Mouse (Mus musculus): ENCODE measurements at regions not wholly inside any gene's neighbourhood (a gene's known extent, or its start where the extent isn't known, plus 50 kb on each side); places are given as distances from the start of the nearest gene placed in this dataset.

GRCm38 (mm10) chr2:169311356-169311755 lies 276.2 kb downstream of the Gm11011 start:
- no peaks in the 10 kb centered on the region for H3K4me1 ChIP-seq (ENCODE audit: control insufficient read depth, insufficient read depth, low read length)
- H3K27me3 ChIP-seq (ENCODE audit: control insufficient read depth, insufficient read depth, low read length) = no peaks in the 10 kb centered on the region
- H3K9ac ChIP-seq (replicated peaks; ENCODE audit: low read length) = no peak overlapping the region
- DNase-seq (ENCODE audit: low spot score) (no peak), ATAC-seq (replicated peaks; ENCODE audit: insufficient number of reproducible peaks, low FRiP score, low TSS enrichment, low read depth) (no peak)
- no peak overlapping the region for H3K4me3 ChIP-seq (ENCODE audit: low read depth, low read length)
- WGBS = 66% methylated on average over 4 of the region's 4 CpGs
- no peaks in the 10 kb centered on the region for H3K36me3 ChIP-seq (replicated peaks; ENCODE audit: control insufficient read depth, insufficient read depth, low read depth, low read length)
- no peak overlapping the region for H3K4me2 ChIP-seq (ENCODE audit: low read depth, low read length)
- H3K27ac ChIP-seq (replicated peaks; ENCODE audit: low read depth, low read length) = no peak overlapping the region
- no peaks in the 10 kb centered on the region for H3K9me3 ChIP-seq (replicated peaks; ENCODE audit: control insufficient read depth, low read length)

- Histone ChIP-seq H3K4me2 (ENCODE audit: low read depth, low read length) (no peak overlapping the region), H3K27ac (replicated peaks; ENCODE audit: low read depth, low read length) (no peak overlapping the region), H3K9ac (replicated peaks; ENCODE audit: low read length) (no peak overlapping the region), H3K36me3 (replicated peaks; ENCODE audit: control insufficient read depth, insufficient read depth, low read depth, low read length) (no peaks in the 10 kb centered on the region), H3K27me3 (ENCODE audit: control insufficient read depth, insufficient read depth, low read length) (no peaks in the 10 kb centered on the region), H3K4me3 (ENCODE audit: low read depth, low read length) (no peak overlapping the region), H3K9me3 (replicated peaks; ENCODE audit: control insufficient read depth, low read length) (no peaks in the 10 kb centered on the region), H3K4me1 (ENCODE audit: control insufficient read depth, insufficient read depth, low read length) (no peaks in the 10 kb centered on the region)
- WGBS = 77% methylated on average over 3 of the region's 3 CpGs
- ATAC-seq (replicated peaks; ENCODE audit: insufficient number of reproducible peaks, low FRiP score, low TSS enrichment, low read depth) (no peak), DNase-seq (ENCODE audit: low spot score) (no peak)
Observed at GRCm38 (mm10) chr2:169304360-169304759, 283.2 kb downstream of the Gm11011 start.

- Histone ChIP-seq H3K9me3 (replicated peaks; ENCODE audit: control insufficient read depth, low read length) (no peaks in the 10 kb centered on the region), H3K9ac (replicated peaks; ENCODE audit: low read length) (no peak overlapping the region), H3K36me3 (replicated peaks; ENCODE audit: control insufficient read depth, insufficient read depth, low read depth, low read length) (no peaks in the 10 kb centered on the region), H3K27me3 (ENCODE audit: control insufficient read depth, insufficient read depth, low read length) (no peaks in the 10 kb centered on the region), H3K4me1 (ENCODE audit: control insufficient read depth, insufficient read depth, low read length) (no peaks in the 10 kb centered on the region), H3K27ac (replicated peaks; ENCODE audit: low read depth, low read length) (no peak overlapping the region), H3K4me3 (ENCODE audit: low read depth, low read length) (no peak overlapping the region), H3K4me2 (ENCODE audit: low read depth, low read length) (no peak overlapping the region)
- no peak for ATAC-seq (replicated peaks; ENCODE audit: insufficient number of reproducible peaks, low FRiP score, low TSS enrichment, low read depth)
- no peak for DNase-seq (ENCODE audit: low spot score)
- WGBS = 88% methylated on average over 4 of the region's 4 CpGs
Observed at GRCm38 (mm10) chr2:169300966-169301365, 286.6 kb downstream of the Gm11011 start.

- Histone ChIP-seq H3K36me3 (replicated peaks; ENCODE audit: control insufficient read depth, insufficient read depth, low read depth, low read length) (no peaks in the 10 kb centered on the region), H3K27ac (replicated peaks; ENCODE audit: low read depth, low read length) (no peak overlapping the region), H3K4me1 (ENCODE audit: control insufficient read depth, insufficient read depth, low read length) (no peaks in the 10 kb centered on the region), H3K27me3 (ENCODE audit: control insufficient read depth, insufficient read depth, low read length) (no peaks in the 10 kb centered on the region), H3K9me3 (replicated peaks; ENCODE audit: control insufficient read depth, low read length) (no peaks in the 10 kb centered on the region), H3K4me2 (ENCODE audit: low read depth, low read length) (no peak overlapping the region), H3K4me3 (ENCODE audit: low read depth, low read length) (no peak overlapping the region), H3K9ac (replicated peaks; ENCODE audit: low read length) (no peak overlapping the region)
- WGBS = 90% methylated on average over 8 of the region's 8 CpGs
- DNase-seq (ENCODE audit: low spot score) (no peak), ATAC-seq (replicated peaks; ENCODE audit: insufficient number of reproducible peaks, low FRiP score, low TSS enrichment, low read depth) (no peak)
Observed at GRCm38 (mm10) chr2:169300411-169300810, 287.1 kb downstream of the Gm11011 start.

GRCm38 (mm10) chr2:169297841-169298627 lies 289.5 kb downstream of the Gm11011 start:
- no peaks in the 10 kb centered on the region for H3K4me1 ChIP-seq (ENCODE audit: control insufficient read depth, insufficient read depth, low read length)
- H3K9ac ChIP-seq (replicated peaks; ENCODE audit: low read length) = peak overlapping the region; percentile 5; the same call in 1 of the 2 replicates
- H3K36me3 ChIP-seq (replicated peaks; ENCODE audit: control insufficient read depth, insufficient read depth, low read depth, low read length) = no peaks in the 10 kb centered on the region
- H3K9me3 ChIP-seq (replicated peaks; ENCODE audit: control insufficient read depth, low read length) = no peaks in the 10 kb centered on the region
- no peak overlapping the region for H3K4me3 ChIP-seq (ENCODE audit: low read depth, low read length)
- H3K27me3 ChIP-seq (ENCODE audit: control insufficient read depth, insufficient read depth, low read length) = no peaks in the 10 kb centered on the region
- peak; percentile 44 for DNase-seq (ENCODE audit: low spot score)
- 45% methylated on average over 21 of the region's 21 CpGs for WGBS
- ATAC-seq (replicated peaks; ENCODE audit: insufficient number of reproducible peaks, low FRiP score, low TSS enrichment, low read depth) = peak; percentile 81
- no peak overlapping the region for H3K27ac ChIP-seq (replicated peaks; ENCODE audit: low read depth, low read length)
- H3K4me2 ChIP-seq (ENCODE audit: low read depth, low read length) = peak overlapping the region; percentile 10; the same call in 1 of the 2 replicates

GRCm38 (mm10) chr2:169297226-169297625 lies 290.3 kb downstream of the Gm11011 start:
- no peak for DNase-seq (ENCODE audit: low spot score)
- H3K27ac ChIP-seq (replicated peaks; ENCODE audit: low read depth, low read length) = no peak overlapping the region

GRCm38 (mm10) chr2:169293351-169293750 lies 294.2 kb downstream of the Gm11011 start:
- Histone ChIP-seq H3K36me3 (replicated peaks; ENCODE audit: control insufficient read depth, insufficient read depth, low read depth, low read length) (no peaks in the 10 kb centered on the region), H3K4me1 (ENCODE audit: control insufficient read depth, insufficient read depth, low read length) (no peaks in the 10 kb centered on the region), H3K4me3 (ENCODE audit: low read depth, low read length) (no peak overlapping the region), H3K27ac (replicated peaks; ENCODE audit: low read depth, low read length) (no peak overlapping the region), H3K9ac (replicated peaks; ENCODE audit: low read length) (no peak overlapping the region), H3K4me2 (ENCODE audit: low read depth, low read length) (no peak overlapping the region), H3K9me3 (replicated peaks; ENCODE audit: control insufficient read depth, low read length) (no peaks in the 10 kb centered on the region), H3K27me3 (ENCODE audit: control insufficient read depth, insufficient read depth, low read length) (no peaks in the 10 kb centered on the region)
- ATAC-seq (replicated peaks; ENCODE audit: insufficient number of reproducible peaks, low FRiP score, low TSS enrichment, low read depth) (no peak), DNase-seq (ENCODE audit: low spot score) (peak; percentile 8)
- WGBS = 26% methylated on average over 3 of the region's 3 CpGs

More at GRCm38 (mm10) chr2:169297226-169297625, 290.3 kb downstream of the Gm11011 start:
- Histone ChIP-seq H3K4me1 (ENCODE audit: control insufficient read depth, insufficient read depth, low read length) (no peaks in the 10 kb centered on the region), H3K36me3 (replicated peaks; ENCODE audit: control insufficient read depth, insufficient read depth, low read depth, low read length) (no peaks in the 10 kb centered on the region), H3K27me3 (ENCODE audit: control insufficient read depth, insufficient read depth, low read length) (no peaks in the 10 kb centered on the region), H3K9ac (replicated peaks; ENCODE audit: low read length) (no peak overlapping the region), H3K4me3 (ENCODE audit: low read depth, low read length) (no peak overlapping the region), H3K4me2 (ENCODE audit: low read depth, low read length) (no peak overlapping the region), H3K9me3 (replicated peaks; ENCODE audit: control insufficient read depth, low read length) (no peaks in the 10 kb centered on the region)
- no peak for ATAC-seq (replicated peaks; ENCODE audit: insufficient number of reproducible peaks, low FRiP score, low TSS enrichment, low read depth)
- 67% methylated on average over 4 of the region's 4 CpGs for WGBS

- no peak for ATAC-seq (replicated peaks; ENCODE audit: insufficient number of reproducible peaks, low FRiP score, low TSS enrichment, low read depth)
Observed at GRCm38 (mm10) chr2:169288891-169289605, 298.5 kb downstream of the Gm11011 start.

More at GRCm38 (mm10) chr2:169288891-169289605, 298.5 kb downstream of the Gm11011 start:
- Histone ChIP-seq H3K4me3 (ENCODE audit: low read depth, low read length) (no peak overlapping the region), H3K9ac (replicated peaks; ENCODE audit: low read length) (no peak overlapping the region), H3K27me3 (ENCODE audit: control insufficient read depth, insufficient read depth, low read length) (no peaks in the 10 kb centered on the region), H3K4me2 (ENCODE audit: low read depth, low read length) (no peak overlapping the region), H3K27ac (replicated peaks; ENCODE audit: low read depth, low read length) (no peak overlapping the region), H3K4me1 (ENCODE audit: control insufficient read depth, insufficient read depth, low read length) (no peaks in the 10 kb centered on the region), H3K36me3 (replicated peaks; ENCODE audit: control insufficient read depth, insufficient read depth, low read depth, low read length) (no peaks in the 10 kb centered on the region), H3K9me3 (replicated peaks; ENCODE audit: control insufficient read depth, low read length) (no peaks in the 10 kb centered on the region)
- no peak for DNase-seq (ENCODE audit: low spot score)
- WGBS = 92% methylated on average over 12 of the region's 12 CpGs
